Mouse (Mus musculus) myocyte (in vitro differentiated cells): Measurements from ENCODE around the gene Gucy2c. TPM values are rescaled to one million over a fixed set of nuclear protein-coding genes. Genes with fewer than 3 reads are reported as not detected.

Experiments used
- H3K27me3 ChIP-seq: one replicate; pipeline ENCODE4 v1.6.1; 2011; ENCODE audit not compliant: control insufficient read depth, insufficient read depth, insufficient read length
- H3K36me3 ChIP-seq: one replicate; pipeline ENCODE4 v1.6.1; 2011; ENCODE audit not compliant: control insufficient read depth, insufficient read depth
- H3K4me2 ChIP-seq: one replicate; pipeline ENCODE4 v1.6.1; 2011; ENCODE audit warnings: low read depth, control low read depth
- H3K4me3 ChIP-seq: one replicate; pipeline ENCODE4 v1.5.1; 2011; ENCODE audit warnings: mild to moderate bottlenecking, control low read depth, moderate library complexity
- H3K79me2 ChIP-seq: one replicate; pipeline ENCODE4 v1.6.1; 2011; ENCODE audit not compliant: control insufficient read depth, insufficient read depth
- H3ac ChIP-seq: one replicate; pipeline ENCODE4 v1.6.1; 2011; ENCODE audit not compliant: control insufficient read depth, insufficient read length
- CEBPB ChIP-seq: IDR thresholded peaks from 2 replicates; pipeline ENCODE4 v1.6.1; 2011; ENCODE audit warnings: mild to moderate bottlenecking, moderate library complexity; ENCODE audit not compliant: poor library complexity, insufficient read depth, severe bottlenecking
- E2F4 ChIP-seq: IDR thresholded peaks from one replicate; pipeline ENCODE4 v1.6.1; 2011; ENCODE audit warnings: mild to moderate bottlenecking, control low read depth, moderate library complexity; ENCODE audit not compliant: insufficient read depth
- MAX ChIP-seq: IDR thresholded peaks from one replicate; pipeline ENCODE4 v1.6.1; 2011; ENCODE audit warnings: low read depth, mild to moderate bottlenecking, control low read depth
- MYOD1 ChIP-seq, 3 experiments: IDR thresholded peaks; one replicate each; pipeline ENCODE4 v1.6.1; 2011; ENCODE audit warnings: control low read depth in 2 of 3, low read depth in 2 of 3, mild to moderate bottlenecking in 2 of 3, moderate library complexity in 1 of 3; ENCODE audit not compliant: insufficient read length in 2 of 3, control insufficient read depth in 1 of 3
- MYOG ChIP-seq, 3 experiments: IDR thresholded peaks; one replicate each; pipeline ENCODE4 v1.6.1; 2011; ENCODE audit warnings: control low read depth in 2 of 3, low read depth in 2 of 3, mild to moderate bottlenecking in 2 of 3; ENCODE audit not compliant: insufficient read length in 2 of 3, control insufficient read depth in 1 of 3, insufficient read depth in 1 of 3
- POLR2A ChIP-seq: IDR thresholded peaks from one replicate; pipeline ENCODE4 v1.6.1; 2011; ENCODE audit warnings: low read depth, mild to moderate bottlenecking, control low read depth, moderate library complexity; ENCODE audit not compliant: insufficient read length
- POLR2AphosphoS2 ChIP-seq: IDR thresholded peaks from one replicate; pipeline ENCODE4 v1.6.1; 2011; ENCODE audit warnings: low read depth, control low read depth; ENCODE audit not compliant: insufficient read length
- REST ChIP-seq: IDR thresholded peaks from one replicate; pipeline ENCODE4 v1.6.1; 2011; ENCODE audit warnings: mild to moderate bottlenecking, control low read depth, moderate library complexity; ENCODE audit not compliant: insufficient read depth, insufficient read length
- SRF ChIP-seq: IDR thresholded peaks from one replicate; pipeline ENCODE4 v1.6.1; 2011; ENCODE audit warnings: low read depth; ENCODE audit not compliant: control insufficient read depth, insufficient read length
- TCF12 ChIP-seq: IDR thresholded peaks from one replicate; pipeline ENCODE4 v1.6.1; 2011; ENCODE audit warnings: mild to moderate bottlenecking, control low read depth; ENCODE audit not compliant: poor library complexity, insufficient read depth, severe bottlenecking
- TCF3 ChIP-seq: IDR thresholded peaks from one replicate; pipeline ENCODE4 v1.6.1; 2011; ENCODE audit warnings: low read depth, control low read depth; ENCODE audit not compliant: insufficient read length
- USF1 ChIP-seq: IDR thresholded peaks from one replicate; pipeline ENCODE4 v1.6.1; 2011; ENCODE audit warnings: low read depth, mild to moderate bottlenecking, control low read depth, moderate library complexity
- polyA plus RNA-seq: library from polyadenylated mRNA; unstranded; fragments of >200 nt; fragmentation: generic; extraction: Trizol; gene quantifications from one replicate; pipeline ENCODE4 v1.2.1, GENCODE M21; 2012; ENCODE audit warnings: missing spikeins

Gene Gucy2c
- polyA plus RNA-seq, 1 experiment = 0.01 TPM

DNA sequence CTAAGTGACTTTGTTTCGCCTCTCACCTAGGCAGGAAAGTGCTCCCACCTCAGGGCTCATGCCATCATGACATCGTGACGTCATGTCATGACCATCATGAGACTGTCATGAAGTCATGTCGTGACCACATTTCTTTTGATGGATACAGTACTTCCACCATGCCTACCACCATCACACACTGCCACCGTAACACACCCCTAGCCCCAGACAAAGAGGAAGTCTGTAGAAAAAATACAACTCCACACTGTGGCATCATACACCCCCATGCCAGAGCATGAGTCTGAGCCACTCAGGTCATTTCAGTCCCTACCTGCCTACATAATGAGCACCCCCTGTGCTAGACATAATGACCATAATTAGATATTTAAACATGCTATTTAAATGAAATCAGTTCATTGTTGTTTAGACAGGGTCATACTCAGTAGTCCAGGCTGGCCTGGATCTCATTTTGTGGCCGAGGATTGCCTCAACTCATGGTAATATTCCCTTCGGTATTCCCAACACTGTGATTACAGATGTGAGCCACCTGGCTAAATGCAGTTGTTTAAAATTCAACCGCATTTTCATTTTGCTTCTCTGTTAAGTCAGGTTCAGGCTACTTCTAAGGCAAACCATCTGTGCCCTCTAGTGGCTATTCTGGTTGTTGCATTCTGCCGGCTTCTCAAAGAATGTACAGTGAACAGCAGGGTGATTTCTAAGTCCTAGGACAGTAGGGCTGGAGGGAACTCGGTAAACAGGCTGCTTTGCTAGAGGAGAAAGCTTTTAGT, 39.0 kb downstream of the Gucy2c start:
- no peak overlapping the region for H3K4me3 ChIP-seq
- TF ChIP-seq E2F4 (no peak), USF1 (no peak), MYOD1 (IDR thresholded peaks at IDR 0.05; ENCODE audit: control insufficient read depth in 1 of 3, insufficient read length in 2 of 3, low read depth in 2 of 3) (no peak), CEBPB (no peak), SRF (no peak), MAX (no peak), TCF3 (no peak), POLR2AphosphoS2 (no peak), TCF12 (no peak)
- no peaks in the 10 kb centered on the region for H3K79me2 ChIP-seq
- H3K27me3 ChIP-seq = peaks cover 6% of the 10 kb centered on the region
- H3ac ChIP-seq = no peak overlapping the region
- H3K36me3 ChIP-seq = no peaks in the 10 kb centered on the region
- H3K4me2 ChIP-seq = peak overlapping the region; percentile 56

DNA sequence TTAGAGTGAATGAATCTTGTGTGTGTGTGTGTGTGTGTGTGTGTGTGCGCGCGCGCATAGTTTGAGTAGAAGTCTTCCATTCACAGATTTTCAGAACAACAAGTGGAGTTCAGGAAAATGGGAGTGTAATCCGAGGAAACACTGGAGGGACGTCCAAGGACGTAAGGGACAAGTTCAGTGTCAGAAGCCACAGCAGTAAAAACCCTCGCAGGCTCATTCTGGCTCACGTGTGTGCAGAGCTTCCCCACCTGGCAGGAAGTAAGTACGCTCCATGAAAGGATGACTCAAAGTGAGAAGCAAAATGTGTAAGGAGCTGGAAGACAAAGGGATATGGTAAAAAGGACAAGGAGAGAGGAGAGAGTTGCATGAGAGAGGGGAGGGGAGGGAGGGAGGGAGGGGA, 40.3 kb downstream of the Gucy2c start:
- no peaks in the 10 kb centered on the region for H3K79me2 ChIP-seq
- no peak for TF ChIP-seq REST
- no peak for TF ChIP-seq MYOD1 (IDR thresholded peaks at IDR 0.05; ENCODE audit: control insufficient read depth in 1 of 3, insufficient read length in 2 of 3, low read depth in 2 of 3)
- TF ChIP-seq MAX = no peak
- no peak for TF ChIP-seq MYOG (IDR thresholded peaks at IDR 0.05; ENCODE audit: control insufficient read depth in 1 of 3, insufficient read depth in 1 of 3, insufficient read length in 2 of 3, low read depth in 2 of 3)
- TF ChIP-seq TCF3 = no peak
- no peak for TF ChIP-seq TCF12
- TF ChIP-seq POLR2AphosphoS2 = no peak
- no peak for TF ChIP-seq POLR2A
- TF ChIP-seq CEBPB = no peak
- TF ChIP-seq E2F4 = no peak
- no peak for TF ChIP-seq SRF
- TF ChIP-seq USF1 = no peak
- H3K4me2 ChIP-seq = no peak overlapping the region
- H3K27me3 ChIP-seq = peaks cover 6% of the 10 kb centered on the region
- no peak overlapping the region for H3ac ChIP-seq
- no peak overlapping the region for H3K4me3 ChIP-seq
- no peaks in the 10 kb centered on the region for H3K36me3 ChIP-seq

DNA sequence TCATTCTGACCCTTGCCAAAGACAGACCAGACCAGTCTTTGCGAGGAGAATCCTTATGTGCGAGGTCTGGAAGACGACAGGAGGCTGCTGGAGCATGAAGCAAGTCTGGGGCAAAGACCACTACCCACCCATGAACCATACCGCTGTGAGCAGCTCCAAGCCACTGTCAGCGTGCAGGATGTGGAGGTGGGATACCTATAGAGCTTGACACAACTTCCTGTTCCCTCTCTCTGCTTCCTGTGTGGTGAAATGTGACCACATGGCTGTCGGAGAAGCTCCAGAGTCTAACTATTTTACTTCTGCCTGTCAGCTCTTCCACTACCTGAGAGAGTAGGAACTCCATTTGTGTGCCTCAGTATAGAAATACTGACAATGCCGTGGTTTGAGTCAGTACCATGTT, 45.8 kb downstream of the Gucy2c start:
- Histone ChIP-seq H3K27me3 (peaks cover 6% of the 10 kb centered on the region), H3K4me2 (no peak overlapping the region), H3K79me2 (no peaks in the 10 kb centered on the region), H3K36me3 (no peaks in the 10 kb centered on the region), H3ac (no peak overlapping the region), H3K4me3 (no peak overlapping the region)
- TF ChIP-seq POLR2A (no peak), TCF12 (no peak)

DNA sequence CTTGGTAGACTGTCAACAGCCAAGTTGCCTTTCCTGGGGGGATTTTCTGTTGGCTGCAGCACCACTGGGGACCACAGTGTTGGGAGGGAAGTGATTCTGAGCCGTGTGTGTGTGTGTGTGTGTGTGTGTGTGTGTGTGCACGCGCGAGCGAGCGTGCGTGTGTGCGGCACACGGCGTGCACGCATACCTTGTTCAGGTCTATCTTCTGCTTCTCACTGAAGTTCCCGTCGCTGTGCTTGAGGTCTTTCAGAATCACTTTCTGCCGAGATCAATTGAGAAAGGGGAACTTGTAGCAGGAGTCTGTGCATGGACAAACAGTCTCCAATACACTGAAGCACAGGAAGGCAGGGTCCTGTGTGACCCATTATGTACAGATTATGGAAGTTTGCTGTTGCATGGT, 53.4 kb downstream of the Gucy2c start:
- Histone ChIP-seq H3K79me2 (no peaks in the 10 kb centered on the region), H3K36me3 (no peaks in the 10 kb centered on the region), H3K4me3 (no peak overlapping the region), H3K4me2 (no peak overlapping the region), H3ac (no peak overlapping the region), H3K27me3 (no peaks in the 10 kb centered on the region)
- TF ChIP-seq MYOD1 (IDR thresholded peaks at IDR 0.05; ENCODE audit: control insufficient read depth in 1 of 3, insufficient read length in 2 of 3, low read depth in 2 of 3) = no peak
- TF ChIP-seq TCF3 = no peak
- TF ChIP-seq E2F4 = no peak
- no peak for TF ChIP-seq CEBPB
- TF ChIP-seq USF1 = no peak

DNA sequence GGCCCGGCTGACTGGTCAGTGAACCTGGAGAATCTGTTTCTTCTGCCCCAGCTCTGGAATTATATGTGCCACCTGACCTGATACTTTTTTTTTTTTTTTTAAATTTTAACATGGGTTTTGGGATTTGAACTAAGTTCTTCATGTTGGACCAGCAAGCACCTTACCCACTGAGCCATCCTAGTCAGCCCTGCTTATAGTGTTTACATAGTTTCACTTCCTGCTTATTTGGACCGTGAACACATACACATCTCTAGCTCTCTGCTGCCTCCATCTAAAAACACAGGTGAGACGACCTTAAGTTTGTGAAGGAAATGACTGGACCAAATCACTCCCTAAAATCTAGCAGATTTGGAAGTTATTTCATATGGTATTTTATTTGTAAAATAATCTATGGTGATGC, 58.4 kb downstream of the Gucy2c start:
- Histone ChIP-seq H3ac (no peak overlapping the region), H3K4me2 (no peak overlapping the region), H3K27me3 (no peaks in the 10 kb centered on the region), H3K79me2 (no peaks in the 10 kb centered on the region), H3K4me3 (no peak overlapping the region), H3K36me3 (no peaks in the 10 kb centered on the region)
- TF ChIP-seq POLR2AphosphoS2 = no peak
- no peak for TF ChIP-seq POLR2A
- TF ChIP-seq SRF = no peak
- TF ChIP-seq REST = no peak
- no peak for TF ChIP-seq USF1
- TF ChIP-seq E2F4 = no peak
- TF ChIP-seq MYOG (IDR thresholded peaks at IDR 0.05; ENCODE audit: control insufficient read depth in 1 of 3, insufficient read depth in 1 of 3, insufficient read length in 2 of 3, low read depth in 2 of 3) = no peak
- no peak for TF ChIP-seq MAX
- TF ChIP-seq TCF3 = no peak
- TF ChIP-seq MYOD1 (IDR thresholded peaks at IDR 0.05; ENCODE audit: control insufficient read depth in 1 of 3, insufficient read length in 2 of 3, low read depth in 2 of 3) = no peak
- TF ChIP-seq CEBPB = no peak
- TF ChIP-seq TCF12 = no peak
